Mouse (Mus musculus) kidney, postnatal 25 days (tissue): ENCODE data around the gene Ikbip.

Experiments
- DNase-seq, 2 experiments: peaks; one replicate each; pipeline ENCODE4 v3.0.0; 2021; ENCODE audit warnings: mixed read lengths in 2 of 2

Gene Ikbip

DNA sequence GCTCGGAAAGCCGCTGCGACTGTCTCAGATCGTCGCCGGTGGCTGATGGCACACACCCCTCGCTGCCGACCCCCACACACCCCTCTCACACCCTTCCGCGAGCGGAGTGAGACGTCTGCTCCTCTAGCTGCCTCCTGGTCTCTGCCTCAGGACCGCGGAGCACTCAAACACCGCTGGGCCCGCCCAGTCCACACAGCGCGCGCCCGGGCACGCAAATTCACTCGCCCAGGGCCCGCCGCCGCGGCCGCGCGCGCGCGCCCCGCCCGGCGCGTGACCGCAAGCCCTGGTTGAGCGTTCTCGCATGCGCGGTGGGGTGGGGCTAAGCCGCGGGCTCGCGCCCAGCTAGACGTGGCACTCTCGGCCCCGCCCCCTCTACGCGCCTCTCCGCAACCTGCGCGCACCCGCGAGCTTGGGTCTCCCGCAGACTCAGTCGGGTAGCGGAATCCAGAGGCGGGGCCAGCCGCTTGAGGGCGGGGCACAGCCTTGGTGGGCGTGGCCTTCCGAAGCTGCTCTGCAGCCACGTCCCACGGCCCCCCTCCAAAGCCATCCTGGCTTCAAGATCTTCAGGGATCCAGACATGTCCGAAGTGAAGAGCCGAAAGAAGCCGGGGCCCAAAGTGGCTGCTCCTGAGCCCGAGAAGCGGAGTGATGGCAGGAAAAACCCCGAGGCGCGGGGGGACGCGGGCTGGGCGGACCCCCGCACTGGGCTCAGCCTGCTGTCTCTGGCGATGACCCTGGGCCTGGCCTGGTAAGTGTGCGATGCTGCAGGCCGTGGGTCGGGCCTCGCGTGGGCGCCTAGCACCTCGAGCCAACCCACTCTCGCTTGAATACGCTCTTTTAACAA, at the start of gene Ikbip, which contains the start of gene Apaf1:
TSS of gene Ikbip (plus strand) at position 391 of the 843 bp plus-strand sequence.
TSS of gene Apaf1 (minus strand) at position 221 of the 843 bp plus-strand sequence.
- peak; percentile 100 for DNase-seq

DNA sequence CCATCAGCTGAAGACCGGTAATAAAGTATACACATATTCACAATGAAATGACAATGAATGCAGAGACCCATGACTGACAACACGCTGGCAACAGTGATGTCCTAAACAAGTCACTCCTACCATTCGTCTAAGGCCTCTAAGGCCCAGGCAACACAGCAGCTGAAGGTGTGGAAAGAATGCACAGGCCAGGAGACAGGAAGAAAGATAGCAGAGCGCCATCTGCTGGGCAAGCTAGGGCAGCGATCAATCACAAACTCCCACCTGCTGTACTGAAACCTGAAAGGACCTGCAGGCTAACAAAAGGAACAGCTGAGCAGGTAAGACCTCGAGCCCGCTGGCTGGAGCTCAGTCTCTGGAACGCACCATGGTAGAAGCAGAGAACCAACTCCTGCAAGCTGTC, 48.8 kb upstream of the Ikbip start:
- peak; percentile 59 to 72 for DNase-seq

DNA sequence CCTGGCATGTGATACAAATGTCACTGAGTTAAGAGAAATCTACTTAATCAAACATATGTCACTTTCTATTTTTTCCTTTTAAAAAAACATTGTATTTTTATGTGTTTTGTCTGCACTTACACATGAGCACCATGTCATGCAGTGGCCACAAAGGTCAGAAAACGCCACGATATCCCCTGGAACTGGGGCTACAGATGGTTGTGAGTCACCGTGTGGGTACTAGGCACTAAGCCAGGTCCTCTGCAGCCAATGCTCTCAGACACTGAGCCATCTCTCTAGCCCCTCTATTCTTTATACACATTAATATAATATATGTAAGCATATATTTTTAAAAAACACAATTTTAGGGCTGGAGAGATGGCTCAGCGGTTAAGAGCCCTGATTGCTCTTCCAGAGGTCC, 33.0 kb upstream of the Ikbip start:
- DNase-seq = no peak

DNA sequence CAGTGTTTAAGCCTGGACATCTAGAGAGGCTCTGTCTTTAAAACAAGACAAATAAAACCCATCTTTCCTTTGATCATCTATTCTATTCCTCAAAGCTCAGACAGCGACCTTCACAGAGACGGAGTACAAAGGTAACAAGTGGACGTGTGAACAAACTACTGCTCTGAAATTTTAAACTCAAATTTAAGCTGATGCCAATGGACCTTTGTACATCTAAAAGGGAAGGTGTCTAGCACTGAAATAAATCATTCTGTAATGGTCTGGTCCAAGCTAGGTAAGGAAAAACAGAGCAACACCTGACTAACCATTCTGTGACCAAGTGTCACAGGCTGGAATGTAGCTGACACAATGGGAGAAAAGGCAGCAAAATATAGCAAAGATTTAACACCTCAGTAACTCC, 31.6 kb upstream of the Ikbip start:
- no peak for DNase-seq

GRCm38 (mm10) chr10:91052734-91053133, 30.0 kb upstream of the Ikbip start:
- DNase-seq = no peak

DNA sequence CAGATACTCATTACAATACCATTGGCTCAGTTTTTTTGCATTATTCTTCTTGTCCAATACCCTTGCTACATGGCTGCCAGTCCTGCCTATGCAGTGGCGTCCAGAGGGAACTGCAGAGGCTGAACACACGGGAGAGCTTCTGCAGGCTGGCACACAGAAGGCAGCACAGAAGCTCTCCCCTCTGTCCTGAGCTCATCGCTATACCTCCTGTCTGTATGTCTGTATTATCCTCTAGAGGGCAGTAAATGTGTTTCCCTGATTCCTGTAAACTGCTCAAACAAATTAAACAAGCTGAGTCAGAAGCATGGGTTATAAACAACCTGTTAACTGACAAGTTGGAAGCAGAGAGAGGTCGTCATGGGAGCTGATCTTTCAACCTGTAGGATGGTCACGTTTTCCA, 22.0 kb upstream of the Ikbip start:
- no peak for DNase-seq

DNA sequence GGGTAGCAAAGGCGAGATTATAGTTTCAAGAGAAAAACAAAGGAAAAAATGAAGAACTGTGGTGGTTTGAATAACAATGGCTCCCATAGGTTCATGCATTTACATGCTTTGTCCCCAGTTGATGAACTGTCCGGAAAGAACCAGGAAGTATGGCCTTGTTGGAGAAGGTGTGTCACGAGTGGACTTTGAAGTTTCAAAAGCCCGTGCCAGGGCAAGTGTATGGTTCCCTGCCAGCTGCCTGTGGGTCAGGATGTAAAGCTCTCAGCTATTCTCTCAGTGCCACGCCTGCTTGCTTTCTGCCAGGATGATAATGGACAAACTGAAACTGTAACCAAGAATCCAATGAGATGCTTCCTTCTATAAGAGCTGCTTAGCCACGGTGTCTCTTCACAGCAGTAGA, 20.4 kb upstream of the Ikbip start:
- no peak for DNase-seq

- no peak for DNase-seq
Measured at GRCm38 (mm10) chr10:91071768-91072167, 11.0 kb upstream of the Ikbip start.

DNA sequence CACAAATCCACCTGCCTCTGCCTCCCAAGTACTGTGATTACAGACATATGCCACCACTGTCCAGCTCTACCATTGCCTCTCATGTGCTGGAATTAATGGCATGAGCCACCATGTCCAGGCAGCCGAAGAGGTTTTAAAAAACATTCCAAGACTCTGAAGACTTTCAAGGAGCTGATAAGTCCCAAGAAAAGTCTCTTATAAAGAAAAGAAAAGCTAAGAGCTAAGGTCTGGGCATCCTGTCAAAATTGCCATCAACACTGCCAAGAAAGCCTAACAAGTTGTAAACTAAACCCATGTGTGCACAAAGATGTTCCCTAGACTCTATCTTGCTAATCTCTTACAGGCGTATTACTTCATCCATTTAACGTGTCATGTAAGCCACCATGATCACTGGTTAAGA, 9.4 kb upstream of the Ikbip start:
- DNase-seq = no peak

DNA sequence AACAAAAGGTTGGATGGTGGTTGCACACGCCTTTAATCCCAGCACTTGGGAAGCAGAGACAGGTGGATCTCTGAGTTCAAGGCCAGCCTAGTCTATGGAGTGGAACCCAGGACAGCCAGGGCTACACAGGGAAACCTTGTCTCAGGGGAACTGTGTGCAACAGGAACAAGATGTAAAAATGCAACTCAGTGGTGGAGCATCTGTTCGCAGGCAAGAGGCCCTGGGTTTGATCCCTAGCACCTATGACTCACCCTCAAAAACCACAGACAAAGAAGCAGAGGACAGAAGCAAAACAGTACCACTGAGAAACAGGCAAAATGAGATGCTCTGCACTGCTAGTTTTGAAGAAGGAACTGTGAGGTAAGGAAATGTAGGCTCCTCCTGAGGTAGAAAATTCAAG, 6.1 kb upstream of the Ikbip start:
- DNase-seq = no peak

DNA sequence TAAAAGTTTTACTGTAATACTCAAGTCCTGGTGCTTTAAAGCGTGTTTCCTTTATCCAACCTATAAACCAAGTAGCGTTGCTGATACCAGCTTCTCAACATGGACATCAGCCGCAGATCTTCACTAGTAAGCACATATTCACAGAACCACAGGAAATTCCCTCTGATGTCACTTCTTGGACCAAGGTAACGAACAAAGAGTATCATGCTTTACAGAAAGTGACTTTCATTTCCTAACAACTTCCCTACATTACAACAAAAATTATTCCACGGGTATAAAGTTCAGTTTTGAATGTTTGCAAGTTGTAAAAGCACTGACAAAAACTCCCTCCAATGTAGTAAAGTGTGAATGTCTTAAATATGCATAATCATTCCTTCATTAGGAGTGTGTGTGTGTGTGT, 2.2 kb upstream of the Ikbip start:
- no peak for DNase-seq

- peak in 1 of 2 experiments; percentile 21 for DNase-seq
Measured at GRCm38 (mm10) chr10:91081959-91082507, 707 bp upstream of the Ikbip start.

- DNase-seq = no peak
Measured at GRCm38 (mm10) chr10:91083393-91083927, 720 bp downstream of the Ikbip start.

DNA sequence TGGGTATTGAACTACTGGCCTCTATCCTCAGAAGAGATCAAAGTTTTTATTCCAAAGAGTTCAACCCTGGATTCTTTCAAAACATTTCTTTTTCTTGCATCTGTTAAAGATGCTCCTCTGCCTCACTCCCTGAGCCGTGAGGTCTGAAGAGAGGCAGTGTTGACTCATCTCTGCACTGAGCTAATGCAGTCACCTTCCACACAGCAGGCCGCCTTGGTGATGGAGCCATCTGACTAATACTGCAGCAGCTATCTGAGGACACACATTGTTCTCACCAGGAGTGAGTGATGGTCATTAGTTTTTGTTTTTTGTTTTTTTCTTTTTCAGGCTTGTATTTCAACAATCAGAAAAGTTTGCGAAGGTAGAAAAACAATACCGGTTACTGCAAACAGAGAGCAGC, 10.1 kb downstream of the Ikbip start:
- no peak for DNase-seq

DNA sequence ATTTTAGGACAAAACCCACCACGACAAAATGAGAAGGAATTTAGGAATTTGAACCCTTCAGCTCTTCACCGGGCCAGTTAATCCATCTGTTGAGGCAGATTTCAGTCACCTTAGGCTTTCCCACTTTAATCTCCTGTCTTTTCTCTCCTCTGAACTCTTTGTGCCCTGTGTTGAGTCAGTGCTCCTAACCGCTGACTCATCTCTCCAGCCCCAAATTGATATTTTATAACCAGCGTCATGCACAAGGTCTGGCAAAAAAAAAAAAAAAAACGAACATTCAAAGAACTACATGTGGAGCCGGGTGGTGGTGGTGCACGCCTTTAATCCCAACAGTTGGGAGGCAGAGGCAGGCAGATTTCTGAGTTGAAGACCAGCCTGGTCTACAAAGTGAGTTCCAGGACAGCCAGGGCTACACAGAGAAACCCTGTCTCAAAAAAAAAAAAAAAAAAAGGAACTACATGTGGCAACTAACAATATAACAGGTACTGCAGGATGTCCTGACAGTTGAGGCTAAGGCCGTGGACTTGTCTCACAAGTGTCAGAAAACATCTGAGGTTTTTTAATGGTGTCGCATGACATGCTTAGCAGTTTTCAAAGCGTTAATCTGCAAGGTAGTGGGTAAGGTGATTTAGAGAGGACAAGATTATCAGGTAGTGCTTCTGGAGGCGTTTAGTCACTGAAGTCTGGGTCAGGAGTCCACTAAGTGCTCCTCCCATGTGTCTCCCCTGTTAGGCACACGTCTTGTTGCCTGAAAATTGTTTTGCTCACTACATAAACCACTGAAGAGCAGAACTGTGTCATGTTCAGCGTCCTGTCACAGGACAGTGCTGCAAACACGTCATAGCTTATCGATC, 11.7 kb downstream of the Ikbip start:
- DNase-seq = no peak

GRCm38 (mm10) chr10:91098056-91098455, 15.3 kb downstream of the Ikbip start:
- no peak for DNase-seq

- DNase-seq = no peak
Measured at GRCm38 (mm10) chr10:91100101-91100500, 17.4 kb downstream of the Ikbip start.

DNA sequence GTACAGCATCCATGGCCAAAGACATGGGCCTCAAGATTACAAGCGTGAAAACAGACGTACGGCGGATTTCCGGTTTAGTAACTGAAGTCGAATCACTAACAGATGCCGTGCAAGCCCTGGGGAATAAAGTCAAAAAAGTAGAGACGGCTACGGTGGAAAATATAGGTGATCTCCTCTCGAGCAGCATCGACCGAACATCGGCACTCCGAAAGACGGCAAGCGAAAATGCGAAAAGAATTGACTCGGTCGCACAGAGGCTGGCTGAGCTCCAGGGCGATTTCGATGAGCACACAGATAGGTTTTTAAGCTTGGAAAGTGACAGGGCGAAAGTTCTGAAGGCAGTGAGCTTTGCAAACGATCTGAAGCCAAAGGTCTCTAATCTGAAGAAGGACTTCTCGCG, 19.2 kb downstream of the Ikbip start:
- no peak for DNase-seq

- no peak for DNase-seq
Measured at GRCm38 (mm10) chr10:91102799-91103590, 20.3 kb downstream of the Ikbip start.

GRCm38 (mm10) chr10:91105981-91106380, 23.2 kb downstream of the Ikbip start:
- no peak for DNase-seq

DNA sequence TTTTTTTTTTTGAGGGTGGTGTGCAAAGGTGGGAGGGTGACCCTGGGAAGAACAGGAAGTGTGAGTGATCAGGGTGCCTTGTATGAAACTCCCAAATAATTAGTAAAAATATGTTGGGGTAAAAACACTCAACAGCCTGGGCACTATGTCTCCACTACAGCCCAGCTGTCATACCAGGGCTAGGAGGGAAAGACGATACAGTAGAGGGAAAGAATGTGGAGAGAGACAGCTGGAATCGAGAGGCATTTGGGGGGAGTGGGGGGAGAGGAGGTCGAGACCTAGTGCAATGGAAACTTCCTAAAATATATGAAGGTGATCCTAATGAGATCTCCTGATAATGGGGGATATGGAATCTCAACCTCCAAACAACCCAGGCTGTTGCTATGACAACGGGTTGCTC, 27.1 kb downstream of the Ikbip start:
- DNase-seq = peak in 1 of 2 experiments; percentile 2

- DNase-seq = no peak
Measured at GRCm38 (mm10) chr10:91116958-91117357, 34.2 kb downstream of the Ikbip start.
